Mouse (Mus musculus) stomach, postnatal 0 days (tissue): Measurements from ENCODE around the gene Pcca. TPM values are rescaled to one million over a fixed set of nuclear protein-coding genes. Genes with fewer than 3 reads are reported as not detected.

Experiments used
- ATAC-seq: fragments of 200-750 bp; cut with Nextera tagmentation; 2 replicates; pipeline ENCODE4 v1.8.0; 2017; ENCODE audit not compliant: low FRiP score, low TSS enrichment
- DNase-seq: peaks from one replicate; pipeline ENCODE4 v3.0.0-alpha.2; 2016; ENCODE audit warnings: low spot score
- H3K27ac ChIP-seq: fragments of 300-500 bp; sonication (generic); replicated peaks from 2 replicates; pipeline ENCODE4 v1.5.1; 2014; ENCODE audit warnings: mild to moderate bottlenecking, control low read depth
- H3K27me3 ChIP-seq: fragments of 300-500 bp; sonication (generic); 2 replicates; pipeline ENCODE4 v1.6.1; 2014; ENCODE audit warnings: low read length; ENCODE audit not compliant: control insufficient read depth, insufficient read depth
- H3K36me3 ChIP-seq: fragments of 300-500 bp; sonication (generic); 2 replicates; pipeline ENCODE4 v1.6.1; 2014; ENCODE audit warnings: low read length, mixed read lengths; ENCODE audit not compliant: control insufficient read depth, insufficient read depth
- H3K4me1 ChIP-seq: fragments of 300-500 bp; sonication (generic); replicated peaks from 2 replicates; pipeline ENCODE4 v1.6.1; 2014; ENCODE audit warnings: antibody characterized with exemption; ENCODE audit not compliant: control insufficient read depth, insufficient read depth
- H3K4me2 ChIP-seq: fragments of 300-500 bp; sonication (generic); replicated peaks from 2 replicates; pipeline ENCODE4 v1.6.1; 2014; ENCODE audit warnings: low read depth, mild to moderate bottlenecking, control low read depth, moderate library complexity
- H3K4me3 ChIP-seq: fragments of 300-500 bp; sonication (generic); 2 replicates; pipeline ENCODE4 v1.5.1; 2014; ENCODE audit warnings: low read depth, low read length, control low read depth
- H3K9ac ChIP-seq: fragments of 300-500 bp; sonication (generic); 2 replicates; pipeline ENCODE4 v1.6.1; 2014; ENCODE audit warnings: mild to moderate bottlenecking, low read length, control low read depth, mixed read lengths
- H3K9me3 ChIP-seq: fragments of 300-500 bp; sonication (generic); 2 replicates; pipeline ENCODE4 v1.6.1; 2016; ENCODE audit warnings: low read length; ENCODE audit not compliant: control insufficient read depth
- CTCF ChIP-seq: IDR thresholded peaks from 2 replicates; pipeline ENCODE4 v1.5.1; 2016; ENCODE audit warnings: antibody characterized with exemption, low read depth, mild to moderate bottlenecking, moderate library complexity
- EP300 ChIP-seq: optimal IDR thresholded peaks from 2 replicates; pipeline ENCODE3; 2016; ENCODE audit warnings: antibody characterized with exemption
- WGBS: fragments of 180-500 bp; shearing (Covaris S2); extraction: QIAGEN DNeasy Blood & Tissue Kit; methylation state at CpG from one replicate; pipeline ENCODE4 v1.1.7; 2014; 5-methylcytosine and 5-hydroxymethylcytosine counted together
- polyA plus RNA-seq: library from polyadenylated mRNA; unstranded; fragments of >200 nt; fragmentation: Nextera tagmentation; extraction: Ambion mirVana; gene quantifications from 2 replicates; pipeline ENCODE4 v1.2.1, GENCODE M21; 2015

Gene Pcca
- polyA plus RNA-seq, 1 experiment from 2014 or later, result 8.2 TPM

- no peaks in the 10 kb centered on the region for H3K9me3 ChIP-seq
- ATAC-seq, result 0 out of 2 replicates have a peak, but pooled peaks have one; percentile 5
- no peak overlapping the region for H3K9ac ChIP-seq
- no peaks in the 10 kb centered on the region for H3K4me1 ChIP-seq
- H3K4me3 ChIP-seq, result no peak overlapping the region
- DNase-seq, result no peak
- H3K27me3 ChIP-seq, result no peaks in the 10 kb centered on the region
- 0 out of 2 replicates have a peak overlapping the region, but pooled peaks have one; percentile 88 for H3K4me2 ChIP-seq
- no peaks in the 10 kb centered on the region for H3K36me3 ChIP-seq
- H3K27ac ChIP-seq, result no peak overlapping the region
- TF ChIP-seq CTCF (no peak), EP300 (no peak)
Measured at GRCm38 (mm10) chr14:122911265-122911664, 377.1 kb downstream of the Pcca start.

GRCm38 (mm10) chr14:122912137-122912536 lies 378.0 kb downstream of the Pcca start:
- 61% methylated on average over 1 of the region's 1 CpGs for WGBS
- peak overlapping the region; percentile 67 for H3K4me3 ChIP-seq
- H3K27ac ChIP-seq, result no peak overlapping the region
- no peaks in the 10 kb centered on the region for H3K36me3 ChIP-seq
- TF ChIP-seq CTCF (no peak), EP300 (no peak)
- H3K9ac ChIP-seq, result peak overlapping the region; percentile 74
- ATAC-seq (no peak), DNase-seq (no peak)
- H3K4me1 ChIP-seq, result no peaks in the 10 kb centered on the region
- no peaks in the 10 kb centered on the region for H3K9me3 ChIP-seq
- no peaks in the 10 kb centered on the region for H3K27me3 ChIP-seq
- peak overlapping the region; percentile 88 for H3K4me2 ChIP-seq

GRCm38 (mm10) chr14:122912812-122913498 lies 378.8 kb downstream of the Pcca start:
- under 1% methylated on average over 51 of the region's 58 CpGs for WGBS
- no peaks in the 10 kb centered on the region for H3K9me3 ChIP-seq
- H3K9ac ChIP-seq, result peak overlapping the region; percentile 74
- no peaks in the 10 kb centered on the region for H3K36me3 ChIP-seq
- H3K27ac ChIP-seq, result peak overlapping the region; percentile 81
- H3K27me3 ChIP-seq, result no peaks in the 10 kb centered on the region
- ATAC-seq (peak; percentile 87), DNase-seq (peak; percentile 88)
- peak overlapping the region; percentile 88 for H3K4me2 ChIP-seq
- no peaks in the 10 kb centered on the region for H3K4me1 ChIP-seq
- TF ChIP-seq EP300, result no peak
- TF ChIP-seq CTCF, result no peak; the same call in 1 of the 2 replicates
- H3K4me3 ChIP-seq, result peak overlapping the region; percentile 67

- ATAC-seq (no peak), DNase-seq (no peak)
- Histone ChIP-seq H3K4me2 (peak within 1 kb of the TSS; percentile 88), H3K4me3 (peak within 1 kb of the TSS; percentile 67), H3K4me1 (no peaks in the 10 kb centered on the region), H3K9ac (peak within 1 kb of the TSS; percentile 74), H3K9me3 (no peaks in the 10 kb centered on the region), H3K27ac (peak within 1 kb of the TSS; percentile 81), H3K27me3 (no peaks in the 10 kb centered on the region), H3K36me3 (no peaks in the 10 kb centered on the region)
- TF ChIP-seq CTCF (no peak), EP300 (no peak)
- 81% methylated on average over 6 of the region's 6 CpGs for WGBS
Measured at GRCm38 (mm10) chr14:122913657-122914056, 379.5 kb downstream of the Pcca start, which contains the start of gene Ggact. Gene Ggact, minus strand, starts transcription at chr14:122913757.

DNA sequence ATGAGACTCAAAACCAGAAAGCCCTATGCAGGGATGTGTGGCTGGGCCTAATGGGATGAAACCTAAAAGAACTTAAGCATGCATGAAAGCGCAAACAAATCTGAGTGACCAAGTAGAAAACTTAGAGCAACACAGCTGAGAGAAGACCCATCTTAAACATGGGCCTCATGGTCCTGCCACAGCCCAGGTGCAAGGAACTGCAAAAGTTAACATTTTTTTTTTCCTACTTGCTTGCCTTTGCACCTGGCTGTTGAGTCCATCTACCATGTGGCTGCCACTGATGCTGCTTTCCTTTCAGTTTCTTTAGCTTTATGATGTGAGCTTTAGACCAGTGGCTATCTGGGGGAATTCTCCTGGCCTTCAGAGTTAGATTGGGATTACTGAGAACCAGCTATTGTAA lies 383.6 kb downstream of the Pcca start:
- no peak for DNase-seq
- whole genome bisulfite sequencing, result 96% methylated on average over 1 of the region's 1 CpGs
- no peak for ATAC-seq
- no peak overlapping the region for H3K4me2 ChIP-seq
- H3K36me3 ChIP-seq, result peaks cover 3% of the 10 kb centered on the region; the same call in 1 of the 2 replicates
- no peaks in the 10 kb centered on the region for H3K9me3 ChIP-seq
- H3K27ac ChIP-seq, result no peak overlapping the region
- no peaks in the 10 kb centered on the region for H3K27me3 ChIP-seq
- H3K4me1 ChIP-seq, result no peaks in the 10 kb centered on the region
- no peak overlapping the region for H3K4me3 ChIP-seq
- TF ChIP-seq CTCF (no peak), EP300 (no peak)
- H3K9ac ChIP-seq, result no peak overlapping the region

DNA sequence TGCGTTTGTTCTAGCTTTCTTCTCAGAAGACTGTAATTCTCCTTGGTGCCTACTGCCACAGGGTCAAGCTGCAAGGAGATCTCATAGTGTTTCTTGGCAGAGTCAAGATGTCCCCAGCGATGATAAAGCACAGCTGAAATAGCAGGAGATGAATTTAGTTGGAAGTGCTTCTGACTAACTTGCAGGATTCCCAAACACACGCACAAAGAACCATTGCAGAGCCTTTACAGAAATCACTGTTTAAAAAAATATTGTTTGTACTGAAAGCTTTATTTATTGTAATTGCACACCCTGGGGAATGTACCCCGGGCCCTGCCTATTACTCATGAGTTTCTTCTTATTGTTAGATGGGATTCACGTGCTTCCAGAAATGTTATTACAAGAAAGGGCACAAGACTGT lies 385.9 kb downstream of the Pcca start:
- Histone ChIP-seq H3K27ac (no peak overlapping the region), H3K4me2 (no peak overlapping the region), H3K27me3 (no peaks in the 10 kb centered on the region), H3K4me3 (no peak overlapping the region), H3K36me3 (peaks cover 3% of the 10 kb centered on the region; the same call in 1 of the 2 replicates), H3K9me3 (no peaks in the 10 kb centered on the region), H3K9ac (no peak overlapping the region), H3K4me1 (no peaks in the 10 kb centered on the region)
- no peak for TF ChIP-seq CTCF
- TF ChIP-seq EP300, result no peak
- ATAC-seq (no peak), DNase-seq (no peak)
- 55% methylated on average over 5 of the region's 5 CpGs for WGBS
